Mouse (Mus musculus): ENCODE results near the gene Icam5.
"Not testable (repeated sequence)": the region's sequence is repeated elsewhere in the genome, so short reads cannot be mapped to it uniquely, and the experiment has no call there.

The Icam5 gene

GRCm38 (mm10) chr9:21036161-21036560 lies 4.3 kb downstream of the Icam5 start:
- no peak for DNase-seq

- peak; percentile 10 for DNase-seq
Observed at GRCm38 (mm10) chr9:21036666-21037065, 4.8 kb downstream of the Icam5 start.

- DNase-seq = peak; percentile 73
Observed at GRCm38 (mm10) chr9:21037481-21037891, 5.6 kb downstream of the Icam5 start.

GRCm38 (mm10) chr9:21039779-21040178 lies 7.9 kb downstream of the Icam5 start:
- no peak for DNase-seq

GRCm38 (mm10) chr9:21041308-21041707 lies 9.4 kb downstream of the Icam5 start:
- no peak for DNase-seq

GRCm38 (mm10) chr9:21043563-21043962 lies 11.7 kb downstream of the Icam5 start:
- no peak for DNase-seq

- not testable (repeated sequence) for DNase-seq
Observed at GRCm38 (mm10) chr9:21044785-21045184, 12.9 kb downstream of the Icam5 start.

GRCm38 (mm10) chr9:21045235-21045634 lies 13.4 kb downstream of the Icam5 start:
- DNase-seq = no peak

- no peak for DNase-seq
Observed at GRCm38 (mm10) chr9:21051578-21051977, 19.7 kb downstream of the Icam5 start.

- no peak for DNase-seq
Observed at GRCm38 (mm10) chr9:21062928-21063327, 31.1 kb downstream of the Icam5 start.

- DNase-seq = no peak
Observed at GRCm38 (mm10) chr9:21067006-21067684, 35.3 kb downstream of the Icam5 start, which contains the start of gene Zglp1. Gene Zglp1, minus strand, starts transcription at chr9:21067093.

- no peak for DNase-seq
Observed at GRCm38 (mm10) chr9:21072641-21073040, 40.8 kb downstream of the Icam5 start.

GRCm38 (mm10) chr9:21073044-21073840 lies 41.4 kb downstream of the Icam5 start, which contains the start of the genes Gm49373 and Fdx1l:
Gene Gm49373, minus strand, starts transcription at chr9:21073096.
Gene Fdx1l, minus strand, starts transcription at chr9:21073614.
- DNase-seq = peak; percentile 94

GRCm38 (mm10) chr9:21074173-21074572 lies 42.3 kb downstream of the Icam5 start:
- DNase-seq = no peak

GRCm38 (mm10) chr9:21075625-21076024 lies 43.8 kb downstream of the Icam5 start:
- DNase-seq = no peak

GRCm38 (mm10) chr9:21081127-21081526 lies 49.3 kb downstream of the Icam5 start:
- no peak for DNase-seq

GRCm38 (mm10) chr9:21083324-21083723 lies 51.5 kb downstream of the Icam5 start:
- DNase-seq = no peak
